Mouse (Mus musculus): Measurements from ENCODE around the gene Timm50. TPM values are rescaled to one million over a fixed set of nuclear protein-coding genes. Genes with fewer than 3 reads are reported as not detected.

Gene Timm50
- polyA plus RNA-seq, 1 experiment from 2014 or later, result 174 TPM

DNA sequence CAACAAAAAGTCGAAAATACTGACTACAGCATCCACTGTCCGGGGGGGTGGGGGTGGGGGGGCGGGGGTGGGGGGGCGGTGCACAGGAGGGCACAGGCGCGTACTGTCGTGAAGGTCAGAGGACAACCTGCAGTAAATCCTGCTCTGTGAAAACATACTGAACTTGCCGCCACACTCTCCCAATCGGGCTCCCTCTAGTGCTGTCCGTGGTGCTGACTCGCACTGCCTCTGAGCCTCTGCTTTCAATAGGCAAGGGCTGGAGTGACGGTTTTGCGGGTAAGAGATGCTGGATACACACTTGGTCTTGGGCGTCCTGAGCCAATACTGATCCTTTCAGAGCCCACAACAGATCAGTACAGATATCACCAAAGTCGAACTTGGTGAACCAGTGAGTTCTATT, 48.1 kb downstream of the Timm50 start:
- peaks cover 5% of the 10 kb centered on the region; the same call in 1 of the 2 replicates for H3K4me1 ChIP-seq
- no peaks in the 10 kb centered on the region for H3K36me3 ChIP-seq
- no peaks in the 10 kb centered on the region for H3K27me3 ChIP-seq (replicated peaks)
- H3K9ac ChIP-seq, result no peak overlapping the region
- no peaks in the 10 kb centered on the region for H3K9me3 ChIP-seq
- no peak overlapping the region for H3K27ac ChIP-seq
- WGBS, result 6% methylated on average over 15 of the region's 15 CpGs
- no peak overlapping the region for H3K4me2 ChIP-seq (replicated peaks)
- no peak for ATAC-seq (ENCODE audit: low FRiP score, low read depth)
- no peak overlapping the region for H3K4me3 ChIP-seq

GRCm38 (mm10) chr7:28262861-28263260, 49.0 kb downstream of the Timm50 start:
- Histone ChIP-seq H3K4me1 (no peaks in the 10 kb centered on the region), H3K4me3 (no peak overlapping the region), H3K9me3 (no peaks in the 10 kb centered on the region), H3K9ac (no peak overlapping the region), H3K27me3 (replicated peaks) (no peaks in the 10 kb centered on the region), H3K27ac (no peak overlapping the region), H3K36me3 (no peaks in the 10 kb centered on the region), H3K4me2 (replicated peaks) (no peak overlapping the region)
- 30% methylated on average over 5 of the region's 5 CpGs for WGBS
- ATAC-seq (ENCODE audit: low FRiP score, low read depth), result no peak

Other genes starting within 250 kb of the Timm50 start
- not detected in 2 replicates for gene Fcgbp, start 240.8 kb downstream of the Timm50 start, polyA plus RNA-seq (2016; fragmentation: Nextera tagmentation; extraction: Ambion mirVana)
- gene 9530053A07Rik, start 182.6 kb downstream of the Timm50 start, polyA plus RNA-seq (2016; fragmentation: Nextera tagmentation; extraction: Ambion mirVana), result 0.05 TPM in 1 of 2 replicates, not detected in the other
- 118 and 135 TPM in 2 replicates for gene Fbl, start 142.4 kb downstream of the Timm50 start, polyA plus RNA-seq (2016; fragmentation: Nextera tagmentation; extraction: Ambion mirVana)
- gene Dyrk1b, start 132.6 kb downstream of the Timm50 start, polyA plus RNA-seq (2016; fragmentation: Nextera tagmentation; extraction: Ambion mirVana), result 20.4 and 22.0 TPM in 2 replicates
- 27.7 and 31.9 TPM in 2 replicates for gene Eid2, start 44.2 kb downstream of the Timm50 start, polyA plus RNA-seq (2016; fragmentation: Nextera tagmentation; extraction: Ambion mirVana)
- gene Eid2b, start 34.3 kb downstream of the Timm50 start, polyA plus RNA-seq (2016; fragmentation: Nextera tagmentation; extraction: Ambion mirVana), result 29.8 and 30.7 TPM in 2 replicates
- gene Selenov, start 20.9 kb downstream of the Timm50 start, polyA plus RNA-seq (2016; fragmentation: Nextera tagmentation; extraction: Ambion mirVana), result 0.68 and 1.1 TPM in 2 replicates
- gene Dll3, start 9.8 kb downstream of the Timm50 start, polyA plus RNA-seq (2016; fragmentation: Nextera tagmentation; extraction: Ambion mirVana), result 80.4 and 82.2 TPM in 2 replicates
- 98.5 and 110 TPM in 2 replicates for gene Supt5, start 26.7 kb upstream of the Timm50 start, polyA plus RNA-seq (2016; fragmentation: Nextera tagmentation; extraction: Ambion mirVana)
- gene Rps16, start 38.6 kb upstream of the Timm50 start, polyA plus RNA-seq (2016; fragmentation: Nextera tagmentation; extraction: Ambion mirVana), result 540 and 574 TPM in 2 replicates
- 58.9 and 63.3 TPM in 2 replicates for gene Plekhg2, start 60.5 kb upstream of the Timm50 start, polyA plus RNA-seq (2016; fragmentation: Nextera tagmentation; extraction: Ambion mirVana)
- gene Zfp36, start 68.2 kb upstream of the Timm50 start, polyA plus RNA-seq (2016; fragmentation: Nextera tagmentation; extraction: Ambion mirVana), result 5.6 and 6.5 TPM in 2 replicates
- 42.9 and 43.9 TPM in 2 replicates for gene Med29, start 80.6 kb upstream of the Timm50 start, polyA plus RNA-seq (2016; fragmentation: Nextera tagmentation; extraction: Ambion mirVana)
- gene Paf1, start 80.9 kb upstream of the Timm50 start, polyA plus RNA-seq (2016; fragmentation: Nextera tagmentation; extraction: Ambion mirVana), result 85.3 and 87.8 TPM in 2 replicates
- 6.6 and 8.1 TPM in 2 replicates for gene Gmfg, start 125.4 kb upstream of the Timm50 start, polyA plus RNA-seq (2016; fragmentation: Nextera tagmentation; extraction: Ambion mirVana)
- gene Lrfn1, start 139.9 kb upstream of the Timm50 start, polyA plus RNA-seq (2016; fragmentation: Nextera tagmentation; extraction: Ambion mirVana), result 16.6 and 18.8 TPM in 2 replicates
- not detected in 2 replicates for gene Ifnl2, start 198.4 kb upstream of the Timm50 start, polyA plus RNA-seq (2016; fragmentation: Nextera tagmentation; extraction: Ambion mirVana)
- gene Ifnl3, start 210.8 kb upstream of the Timm50 start, polyA plus RNA-seq (2016; fragmentation: Nextera tagmentation; extraction: Ambion mirVana), result not detected in 2 replicates
- not detected in 2 replicates for gene Sycn, start 228.8 kb upstream of the Timm50 start, polyA plus RNA-seq (2016; fragmentation: Nextera tagmentation; extraction: Ambion mirVana)
- gene Nccrp1, start 235.2 kb upstream of the Timm50 start, polyA plus RNA-seq (2016; fragmentation: Nextera tagmentation; extraction: Ambion mirVana), result not detected in 2 replicates